Mouse (Mus musculus) heart, embryonic 12.5 days (tissue): ENCODE measurements around the gene Tbxas1. TPM values are rescaled to one million over a fixed set of nuclear protein-coding genes. Genes with fewer than 3 reads are reported as not detected.

Experiments used
- ATAC-seq: fragments of 200-750 bp; cut with Nextera tagmentation; 2 replicates; pipeline ENCODE4 v1.8.0; 2017; ENCODE audit warnings: moderate TSS enrichment, moderate library complexity; ENCODE audit not compliant: insufficient number of reproducible peaks, low FRiP score
- H3K27ac ChIP-seq: fragments of 300-500 bp; sonication (generic); 2 replicates; pipeline ENCODE4 v1.5.1; 2016; ENCODE audit warnings: mild to moderate bottlenecking, moderate library complexity; ENCODE audit not compliant: poor library complexity, severe bottlenecking
- H3K27me3 ChIP-seq: fragments of 300-500 bp; sonication (generic); replicated peaks from 2 replicates; pipeline ENCODE4 v1.6.1; 2016; ENCODE audit warnings: mild to moderate bottlenecking, moderate library complexity
- H3K36me3 ChIP-seq: fragments of 300-500 bp; sonication (generic); 2 replicates; pipeline ENCODE4 v1.6.1; 2016; ENCODE audit warnings: mild to moderate bottlenecking, moderate library complexity
- H3K4me1 ChIP-seq: fragments of 300-500 bp; sonication (generic); replicated peaks from 2 replicates; pipeline ENCODE4 v1.6.1; 2016; ENCODE audit warnings: mild to moderate bottlenecking
- H3K4me2 ChIP-seq: fragments of 300-500 bp; sonication (generic); 2 replicates; pipeline ENCODE4 v1.6.1; 2016; ENCODE audit warnings: mild to moderate bottlenecking, moderate library complexity
- H3K4me3 ChIP-seq: fragments of 300-500 bp; sonication (generic); 2 replicates; pipeline ENCODE4 v1.5.1; 2016; ENCODE audit warnings: mild to moderate bottlenecking
- H3K9ac ChIP-seq: fragments of 300-500 bp; sonication (generic); 2 replicates; pipeline ENCODE4 v1.6.1; 2016; ENCODE audit warnings: mild to moderate bottlenecking, moderate library complexity
- H3K9me3 ChIP-seq: fragments of 300-500 bp; sonication (generic); replicated peaks from 2 replicates; pipeline ENCODE4 v1.6.1; 2016; ENCODE audit warnings: mild to moderate bottlenecking, moderate library complexity
- WGBS: fragments of 180-500 bp; shearing (Covaris S2); methylation state at CpG from one replicate; pipeline ENCODE4 v1.1.7; 2016; 5-methylcytosine and 5-hydroxymethylcytosine counted together
- polyA plus RNA-seq: library from polyadenylated mRNA; unstranded; fragments of >200 nt; fragmentation: Nextera tagmentation; extraction: Ambion mirVana; gene quantifications from 2 replicates; pipeline ENCODE4 v1.2.1, GENCODE M21; 2016

The Tbxas1 gene
- polyA plus RNA-seq, 1 experiment from 2014 or later: 3.4 TPM

DNA sequence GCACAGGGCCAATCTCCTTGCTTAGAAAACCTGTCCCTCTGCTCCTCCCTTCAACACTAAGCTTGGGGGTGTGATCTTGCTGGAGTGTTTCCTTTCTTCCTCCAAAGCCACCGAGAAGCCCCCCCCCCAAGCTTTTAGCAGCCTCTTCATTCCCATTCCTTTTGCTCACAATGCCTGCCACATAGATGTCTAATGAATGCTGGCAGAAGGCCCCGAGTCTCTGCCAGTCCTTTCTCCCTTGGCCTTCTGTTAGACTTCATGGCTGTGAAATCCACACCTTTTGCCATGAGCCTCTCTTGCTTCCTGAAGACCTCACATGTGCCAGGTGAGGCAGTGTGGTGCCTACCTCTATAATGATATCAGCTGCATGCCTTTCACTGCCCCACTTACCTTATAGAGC is 47.3 kb downstream of the Tbxas1 start:
- 44% methylated on average over 2 of the region's 2 CpGs for WGBS
- peaks cover 46% of the 10 kb centered on the region for H3K4me1 ChIP-seq
- 0 out of 2 replicates have a peak overlapping the region, but pooled peaks have one; percentile 12 for H3K27ac ChIP-seq
- no peaks in the 10 kb centered on the region for H3K27me3 ChIP-seq
- no peak overlapping the region for H3K4me2 ChIP-seq
- H3K36me3 ChIP-seq: no peaks in the 10 kb centered on the region
- H3K9me3 ChIP-seq: no peaks in the 10 kb centered on the region
- ATAC-seq: no peak
- H3K4me3 ChIP-seq: no peak overlapping the region
- no peak overlapping the region for H3K9ac ChIP-seq

DNA sequence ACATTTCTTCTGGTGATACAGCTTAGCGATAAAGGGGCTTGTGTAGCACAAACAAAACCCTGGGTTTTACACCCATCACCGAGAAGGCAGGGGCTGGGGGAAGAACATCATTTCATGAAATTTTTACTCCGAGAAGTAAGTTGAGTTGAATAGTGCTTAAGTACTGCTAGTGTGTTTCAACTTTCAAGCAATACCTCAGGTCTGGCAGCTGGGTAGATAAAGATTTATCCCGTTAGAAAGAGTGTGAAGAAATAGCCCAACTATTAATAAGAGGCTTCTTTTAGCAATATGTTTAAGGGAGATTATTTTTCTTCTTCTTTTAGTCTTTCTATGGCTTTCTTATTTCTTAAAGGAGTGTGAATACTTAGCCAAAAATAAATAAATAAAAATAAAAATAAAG is 48.2 kb downstream of the Tbxas1 start:
- Histone ChIP-seq H3K4me1 (peaks cover 43% of the 10 kb centered on the region), H3K9ac (no peak overlapping the region), H3K4me3 (no peak overlapping the region), H3K4me2 (peak overlapping the region; percentile 42; the same call in 1 of the 2 replicates), H3K27ac (peak overlapping the region; percentile 65; the same call in 1 of the 2 replicates), H3K27me3 (no peaks in the 10 kb centered on the region), H3K36me3 (no peaks in the 10 kb centered on the region), H3K9me3 (no peaks in the 10 kb centered on the region)
- 69% methylated on average over 4 of the region's 4 CpGs for WGBS
- no peak for ATAC-seq

- no peaks in the 10 kb centered on the region for H3K36me3 ChIP-seq
- peaks cover 43% of the 10 kb centered on the region for H3K4me1 ChIP-seq
- no peak overlapping the region for H3K9ac ChIP-seq
Measured at GRCm38 (mm10) chr6:38923870-38924817, 48.9 kb downstream of the Tbxas1 start.

GRCm38 (mm10) chr6:38925719-38926118 is 50.5 kb downstream of the Tbxas1 start:
- no peak overlapping the region for H3K27ac ChIP-seq
- peak overlapping the region; percentile 23 for H3K4me3 ChIP-seq
- no peaks in the 10 kb centered on the region for H3K36me3 ChIP-seq
- H3K9me3 ChIP-seq: no peaks in the 10 kb centered on the region
- H3K9ac ChIP-seq: no peak overlapping the region
- H3K4me1 ChIP-seq: peaks cover 45% of the 10 kb centered on the region
- no peaks in the 10 kb centered on the region for H3K27me3 ChIP-seq
- ATAC-seq: no peak
- 61% methylated on average over 7 of the region's 7 CpGs for WGBS
- peak overlapping the region; percentile 48 for H3K4me2 ChIP-seq

More at GRCm38 (mm10) chr6:38923870-38924817, 48.9 kb downstream of the Tbxas1 start:
- Histone ChIP-seq H3K4me3 (no peak overlapping the region), H3K4me2 (peak overlapping the region; percentile 42), H3K27me3 (no peaks in the 10 kb centered on the region), H3K27ac (peak overlapping the region; percentile 65), H3K9me3 (no peaks in the 10 kb centered on the region)
- 61% methylated on average over 18 of the region's 18 CpGs for WGBS
- ATAC-seq: peak; percentile 90

GRCm38 (mm10) chr6:38926135-38926962 is 51.1 kb downstream of the Tbxas1 start:
- Histone ChIP-seq H3K27me3 (no peaks in the 10 kb centered on the region), H3K9ac (no peak overlapping the region), H3K9me3 (peaks cover 2% of the 10 kb centered on the region), H3K4me2 (peak overlapping the region; percentile 48), H3K4me1 (peaks cover 39% of the 10 kb centered on the region), H3K36me3 (no peaks in the 10 kb centered on the region), H3K4me3 (peak overlapping the region; percentile 23), H3K27ac (0 out of 2 replicates have a peak overlapping the region, but pooled peaks have one; percentile 25)
- ATAC-seq: no peak
- 53% methylated on average over 28 of the region's 28 CpGs for WGBS

GRCm38 (mm10) chr6:38926963-38927361 is 51.8 kb downstream of the Tbxas1 start:
- Histone ChIP-seq H3K36me3 (no peaks in the 10 kb centered on the region), H3K9me3 (peaks cover 5% of the 10 kb centered on the region), H3K27ac (no peak overlapping the region), H3K4me2 (peak overlapping the region; percentile 48; the same call in 1 of the 2 replicates), H3K4me1 (peaks cover 33% of the 10 kb centered on the region), H3K27me3 (no peaks in the 10 kb centered on the region), H3K4me3 (no peak overlapping the region), H3K9ac (no peak overlapping the region; the same call in 1 of the 2 replicates)
- no peak for ATAC-seq
- 65% methylated on average over 13 of the region's 13 CpGs for WGBS

GRCm38 (mm10) chr6:38928489-38928888 is 53.3 kb downstream of the Tbxas1 start:
- H3K27me3 ChIP-seq: no peaks in the 10 kb centered on the region
- peaks cover 8% of the 10 kb centered on the region for H3K9me3 ChIP-seq
- no peak overlapping the region for H3K9ac ChIP-seq
- no peak overlapping the region for H3K4me2 ChIP-seq
- no peaks in the 10 kb centered on the region for H3K36me3 ChIP-seq
- ATAC-seq: no peak
- H3K4me3 ChIP-seq: no peak overlapping the region
- 78% methylated on average over 3 of the region's 3 CpGs for WGBS
- H3K27ac ChIP-seq: no peak overlapping the region
- H3K4me1 ChIP-seq: peaks cover 20% of the 10 kb centered on the region

DNA sequence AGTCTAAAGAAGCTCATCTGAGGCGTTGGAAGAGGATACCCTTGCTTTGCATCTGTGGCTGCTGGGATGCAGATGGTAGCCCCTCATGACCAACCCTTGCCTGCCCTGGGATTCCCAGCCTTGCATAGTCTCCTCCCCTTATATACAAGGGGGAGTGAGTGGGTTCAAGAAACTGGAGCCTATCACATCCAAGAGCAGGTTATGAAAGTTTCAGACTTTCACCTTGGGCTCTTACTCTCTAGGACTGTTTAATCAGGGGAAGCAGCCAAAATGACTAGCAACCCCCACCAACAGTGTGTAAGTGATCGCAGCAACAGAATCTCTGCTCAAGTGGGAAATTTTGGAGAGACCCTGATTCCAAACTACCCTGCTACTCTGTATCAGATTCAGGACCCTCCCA is 60.8 kb downstream of the Tbxas1 start:
- peaks cover 8% of the 10 kb centered on the region for H3K9me3 ChIP-seq
- H3K4me2 ChIP-seq: no peak overlapping the region
- no peak for ATAC-seq
- H3K36me3 ChIP-seq: no peaks in the 10 kb centered on the region
- H3K9ac ChIP-seq: no peak overlapping the region
- no peaks in the 10 kb centered on the region for H3K27me3 ChIP-seq
- no peak overlapping the region for H3K27ac ChIP-seq
- 65% methylated on average over 2 of the region's 2 CpGs for WGBS
- H3K4me1 ChIP-seq: peaks cover 15% of the 10 kb centered on the region
- no peak overlapping the region for H3K4me3 ChIP-seq

DNA sequence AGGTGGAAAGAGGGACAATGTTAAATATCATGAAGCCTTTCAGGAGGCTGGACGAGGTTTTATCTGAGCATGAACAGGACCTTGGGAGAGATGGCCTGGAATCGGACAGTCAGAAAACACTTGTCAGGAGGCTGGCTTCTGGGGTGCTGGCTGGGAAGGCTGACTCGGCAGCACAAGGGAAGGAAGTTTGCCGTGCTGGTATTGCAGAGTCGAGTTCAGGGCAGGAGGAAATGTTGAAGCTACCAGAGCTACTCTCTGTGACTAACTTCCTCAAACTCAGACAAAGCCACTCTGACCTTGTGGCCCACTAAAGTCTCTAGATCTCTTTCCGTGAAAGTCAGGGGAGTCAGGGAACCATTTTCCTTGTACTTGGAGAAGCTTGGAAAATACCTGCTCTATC is 63.2 kb downstream of the Tbxas1 start:
- 28% methylated on average over 6 of the region's 6 CpGs for WGBS
- no peak for ATAC-seq

GRCm38 (mm10) chr6:38939096-38939495 is 63.9 kb downstream of the Tbxas1 start:
- no peak overlapping the region for H3K9ac ChIP-seq
- H3K4me2 ChIP-seq: no peak overlapping the region
- ATAC-seq: no peak
- H3K36me3 ChIP-seq: no peaks in the 10 kb centered on the region
- H3K27me3 ChIP-seq: no peaks in the 10 kb centered on the region
- 78% methylated on average over 4 of the region's 4 CpGs for WGBS
- H3K9me3 ChIP-seq: peaks cover 4% of the 10 kb centered on the region; the same call in 1 of the 2 replicates
- no peak overlapping the region for H3K27ac ChIP-seq
- H3K4me3 ChIP-seq: no peak overlapping the region
- H3K4me1 ChIP-seq: peaks cover 18% of the 10 kb centered on the region

More for the DNA sequence above, 63.2 kb downstream of the Tbxas1 start:
- Histone ChIP-seq H3K4me2 (no peak overlapping the region), H3K36me3 (no peaks in the 10 kb centered on the region), H3K9me3 (peaks cover 4% of the 10 kb centered on the region; the same call in 1 of the 2 replicates), H3K27ac (peak overlapping the region; percentile 19; the same call in 1 of the 2 replicates), H3K9ac (no peak overlapping the region), H3K4me3 (no peak overlapping the region), H3K27me3 (no peaks in the 10 kb centered on the region), H3K4me1 (peaks cover 18% of the 10 kb centered on the region)

- no peaks in the 10 kb centered on the region for H3K27me3 ChIP-seq
- H3K27ac ChIP-seq: no peak overlapping the region
- peaks cover 18% of the 10 kb centered on the region for H3K4me1 ChIP-seq
- no peak overlapping the region for H3K4me3 ChIP-seq
- peaks cover 4% of the 10 kb centered on the region; the same call in 1 of the 2 replicates for H3K9me3 ChIP-seq
- H3K4me2 ChIP-seq: no peak overlapping the region
- 88% methylated on average over 1 of the region's 1 CpGs for WGBS
- no peaks in the 10 kb centered on the region for H3K36me3 ChIP-seq
- no peak overlapping the region for H3K9ac ChIP-seq
- no peak for ATAC-seq
Measured at GRCm38 (mm10) chr6:38941016-38941415, 65.8 kb downstream of the Tbxas1 start.
